Mouse (Mus musculus): ENCODE measurements around the gene Kctd5. TPM values are rescaled to one million over a fixed set of nuclear protein-coding genes. Genes with fewer than 3 reads are reported as not detected.

The Kctd5 gene
- polyA plus RNA-seq, 1 experiment from 2014 or later = 31.3 TPM

DNA sequence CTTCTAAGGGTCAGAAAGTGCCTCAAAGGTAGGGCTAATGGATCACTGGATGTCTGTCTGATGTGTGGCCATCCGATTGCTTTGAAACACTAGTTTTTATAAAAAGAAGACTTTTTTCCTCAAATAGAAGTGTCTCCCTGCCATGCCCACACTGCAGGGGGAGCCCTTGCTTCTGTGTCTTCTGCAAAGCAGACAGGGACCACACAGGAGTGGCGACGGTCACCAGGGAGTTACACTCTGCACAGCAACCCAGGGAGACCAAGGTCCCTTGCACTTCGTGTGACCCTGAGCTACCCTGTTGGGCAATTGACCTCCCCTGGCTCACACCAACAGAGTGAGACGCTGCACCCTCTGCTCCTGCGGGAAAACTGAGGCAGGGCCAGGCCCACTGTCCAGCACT is 36.3 kb downstream of the Kctd5 start:
- Histone ChIP-seq H3K4me2 (no peak overlapping the region), H3K27ac (no peak overlapping the region), H3K27me3 (no peaks in the 10 kb centered on the region), H3K9me3 (replicated peaks) (no peaks in the 10 kb centered on the region), H3K9ac (no peak overlapping the region), H3K4me3 (no peak overlapping the region), H3K36me3 (no peaks in the 10 kb centered on the region), H3K4me1 (replicated peaks) (peaks cover 4% of the 10 kb centered on the region; the same call in 1 of the 2 replicates)
- no peak for ATAC-seq (replicated peaks; ENCODE audit: insufficient number of reproducible peaks, insufficient read depth, low FRiP score, low read depth)
- WGBS = 68% methylated on average over 6 of the region's 6 CpGs

DNA sequence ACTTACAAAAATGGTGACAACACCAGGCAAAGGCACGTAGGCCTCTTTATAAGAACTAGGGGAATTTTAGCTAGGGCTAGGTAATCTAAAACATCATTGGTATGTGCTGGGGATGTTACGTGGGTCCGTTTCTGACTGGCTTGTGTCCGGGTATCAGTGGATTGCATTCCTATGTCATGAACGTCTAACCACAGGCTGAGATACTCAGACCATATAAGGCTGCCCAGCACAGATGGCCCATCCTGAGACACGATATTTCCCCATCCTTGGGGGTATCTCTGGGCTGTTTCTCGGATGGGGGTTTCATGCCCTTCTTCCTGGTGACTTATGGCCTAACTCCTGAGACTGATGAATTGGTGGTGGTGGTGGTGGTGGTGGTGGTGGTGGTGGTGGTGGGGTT is 38.2 kb downstream of the Kctd5 start:
- Histone ChIP-seq H3K9me3 (replicated peaks) (no peaks in the 10 kb centered on the region), H3K36me3 (no peaks in the 10 kb centered on the region), H3K9ac (no peak overlapping the region), H3K4me1 (replicated peaks) (peaks cover 4% of the 10 kb centered on the region; the same call in 1 of the 2 replicates), H3K4me2 (no peak overlapping the region), H3K27me3 (no peaks in the 10 kb centered on the region), H3K4me3 (no peak overlapping the region), H3K27ac (no peak overlapping the region)
- WGBS = 23% methylated on average over 7 of the region's 7 CpGs
- no peak for ATAC-seq (replicated peaks; ENCODE audit: insufficient number of reproducible peaks, insufficient read depth, low FRiP score, low read depth)

DNA sequence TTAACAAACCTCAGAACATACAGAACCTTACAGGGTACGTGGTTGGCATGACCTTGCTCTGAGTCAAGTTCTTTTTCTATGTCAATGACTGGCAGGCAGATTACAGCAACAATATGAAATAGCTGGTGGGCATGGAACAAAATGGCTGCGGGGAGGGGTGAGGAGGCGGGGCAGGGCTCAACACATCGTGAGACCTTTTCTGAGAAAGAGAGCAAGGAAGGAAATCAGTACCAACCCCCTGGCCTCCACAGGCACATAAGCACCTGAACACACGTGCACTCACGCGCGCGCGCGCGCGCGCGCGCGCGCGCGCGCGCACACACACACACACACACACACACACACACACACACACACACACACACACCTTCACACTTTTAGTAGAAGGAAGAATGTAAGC is 42.7 kb downstream of the Kctd5 start:
- WGBS = 87% methylated on average over 22 of the region's 22 CpGs
- Histone ChIP-seq H3K27ac (no peak overlapping the region), H3K9me3 (replicated peaks) (no peaks in the 10 kb centered on the region), H3K4me1 (replicated peaks) (peaks cover 4% of the 10 kb centered on the region; the same call in 1 of the 2 replicates), H3K4me2 (no peak overlapping the region), H3K4me3 (no peak overlapping the region), H3K9ac (no peak overlapping the region), H3K36me3 (no peaks in the 10 kb centered on the region), H3K27me3 (no peaks in the 10 kb centered on the region)
- no peak for ATAC-seq (replicated peaks; ENCODE audit: insufficient number of reproducible peaks, insufficient read depth, low FRiP score, low read depth)

DNA sequence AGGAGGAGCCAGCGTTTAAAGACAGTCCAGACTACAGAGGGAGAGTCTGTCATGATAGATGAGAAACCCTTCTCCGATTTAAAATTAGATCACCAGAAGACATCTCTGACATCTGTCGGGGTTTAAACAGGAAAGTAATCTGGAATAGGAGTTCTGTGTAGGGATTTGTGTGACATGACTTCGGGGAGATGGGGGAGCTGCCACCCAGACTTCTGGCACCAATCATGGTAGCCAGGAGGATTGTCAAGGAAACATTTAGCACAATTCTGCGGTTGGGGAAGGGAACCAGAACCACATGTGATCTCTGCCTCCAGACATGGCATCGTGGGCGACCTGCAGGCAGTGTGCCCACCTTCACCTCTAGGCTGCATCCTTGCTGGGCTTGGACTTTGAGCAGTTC is 43.8 kb downstream of the Kctd5 start:
- no peak overlapping the region for H3K4me3 ChIP-seq
- no peak for ATAC-seq (replicated peaks; ENCODE audit: insufficient number of reproducible peaks, insufficient read depth, low FRiP score, low read depth)
- no peak overlapping the region for H3K9ac ChIP-seq
- H3K4me2 ChIP-seq = no peak overlapping the region
- 68% methylated on average over 7 of the region's 7 CpGs for WGBS
- H3K9me3 ChIP-seq (replicated peaks) = no peaks in the 10 kb centered on the region
- H3K36me3 ChIP-seq = no peaks in the 10 kb centered on the region
- H3K4me1 ChIP-seq (replicated peaks) = no peaks in the 10 kb centered on the region
- H3K27ac ChIP-seq = no peak overlapping the region
- H3K27me3 ChIP-seq = no peaks in the 10 kb centered on the region

DNA sequence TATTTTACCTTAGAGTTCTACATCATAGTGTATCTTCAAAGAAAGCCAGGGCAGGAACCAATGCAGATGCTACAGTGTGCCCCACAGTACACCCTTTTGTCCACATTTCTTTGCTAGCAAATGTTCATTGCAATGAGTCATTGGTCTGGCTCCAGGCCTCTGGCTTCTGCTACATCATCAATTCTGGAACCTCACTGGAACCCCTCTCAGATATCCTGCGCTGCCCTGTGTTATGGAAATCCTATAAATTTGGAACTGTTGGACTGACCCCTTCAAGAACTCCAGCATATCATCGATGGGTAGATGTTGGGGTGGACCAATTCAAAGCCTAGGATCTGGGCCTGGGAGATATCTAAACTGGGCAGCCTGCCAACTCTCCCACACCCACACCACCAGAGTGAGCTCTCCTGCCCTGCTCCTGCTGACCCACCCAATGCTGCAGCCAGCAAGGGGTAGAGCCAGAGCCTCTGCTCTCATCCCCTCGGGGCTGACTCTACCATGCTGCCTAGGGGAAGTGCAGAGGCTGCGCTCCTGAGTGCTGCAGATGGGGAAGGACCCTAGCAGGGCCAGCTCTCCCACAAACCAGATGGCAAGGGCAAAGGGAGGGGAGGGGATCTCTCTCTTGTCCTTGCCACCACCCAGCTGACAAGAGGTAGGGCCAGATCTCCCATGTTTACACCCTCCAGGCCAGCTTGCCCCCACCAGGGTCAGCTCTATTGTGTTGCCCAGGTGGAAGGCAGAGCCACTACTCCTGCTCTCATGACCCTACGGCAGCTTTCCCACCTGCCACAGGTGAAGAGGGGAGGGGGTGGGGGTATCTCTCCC is 51.7 kb downstream of the Kctd5 start:
- ATAC-seq (replicated peaks; ENCODE audit: insufficient number of reproducible peaks, insufficient read depth, low FRiP score, low read depth) = 0 out of 2 replicates have a peak, but pooled peaks have one; percentile 50
- H3K27me3 ChIP-seq = no peaks in the 10 kb centered on the region; the same call in 1 of the 2 replicates
- no peak overlapping the region for H3K4me3 ChIP-seq
- H3K9me3 ChIP-seq (replicated peaks) = no peaks in the 10 kb centered on the region
- WGBS = 47% methylated on average over 5 of the region's 5 CpGs
- no peaks in the 10 kb centered on the region for H3K36me3 ChIP-seq
- H3K4me2 ChIP-seq = no peak overlapping the region
- no peak overlapping the region; the same call in 1 of the 2 replicates for H3K9ac ChIP-seq
- no peak overlapping the region for H3K27ac ChIP-seq
- H3K4me1 ChIP-seq (replicated peaks) = peaks cover 6% of the 10 kb centered on the region

DNA sequence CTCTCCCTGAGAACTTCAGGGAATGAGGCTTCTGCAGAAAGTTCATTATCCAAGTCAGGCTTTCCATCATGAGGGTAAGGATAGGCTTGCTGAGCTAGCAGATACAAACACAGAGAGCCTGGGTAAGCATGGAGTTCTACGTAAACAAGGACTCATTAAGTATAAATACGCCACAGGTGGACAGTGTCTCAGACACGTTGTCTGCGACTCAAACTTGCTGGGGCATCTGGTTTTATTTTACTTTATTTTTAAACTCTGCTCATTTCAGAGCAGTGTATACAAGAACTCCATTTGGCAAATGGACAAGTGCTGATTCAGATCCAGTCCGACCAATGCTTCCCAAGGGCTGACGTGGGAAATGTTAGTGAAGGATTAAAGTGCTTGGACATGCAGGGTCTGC is 52.6 kb downstream of the Kctd5 start:
- H3K36me3 ChIP-seq = no peaks in the 10 kb centered on the region
- no peak overlapping the region for H3K4me3 ChIP-seq
- WGBS = 59% methylated on average over 6 of the region's 6 CpGs
- H3K27ac ChIP-seq = no peak overlapping the region
- H3K9ac ChIP-seq = no peak overlapping the region
- 0 out of 2 replicates have a peak, but pooled peaks have one; percentile 10 for ATAC-seq (replicated peaks; ENCODE audit: insufficient number of reproducible peaks, insufficient read depth, low FRiP score, low read depth)
- H3K4me2 ChIP-seq = no peak overlapping the region
- H3K27me3 ChIP-seq = no peaks in the 10 kb centered on the region; the same call in 1 of the 2 replicates
- H3K9me3 ChIP-seq (replicated peaks) = no peaks in the 10 kb centered on the region
- H3K4me1 ChIP-seq (replicated peaks) = peaks cover 6% of the 10 kb centered on the region

DNA sequence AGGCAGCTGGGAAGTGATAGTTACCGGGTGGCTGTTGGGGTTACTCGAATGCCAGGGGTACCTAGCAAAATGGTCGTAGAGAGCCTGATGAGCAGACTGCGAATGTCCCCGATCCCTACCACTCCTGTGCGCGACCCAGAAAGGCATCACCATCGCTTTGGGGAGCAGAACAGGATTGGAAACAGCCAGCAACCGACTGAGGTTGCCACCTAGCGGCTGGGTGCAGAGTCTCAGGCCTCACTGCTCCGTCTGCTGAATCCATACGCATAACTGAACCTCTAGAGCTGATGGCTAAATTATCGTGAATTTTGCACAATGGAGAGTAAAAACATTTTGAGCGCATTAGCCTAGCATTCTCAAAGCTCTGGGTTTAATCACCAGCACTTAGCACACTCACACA is 57.6 kb downstream of the Kctd5 start:
- H3K27ac ChIP-seq = no peak overlapping the region
- H3K4me2 ChIP-seq = no peak overlapping the region
- H3K4me3 ChIP-seq = no peak overlapping the region
- no peak for ATAC-seq (replicated peaks; ENCODE audit: insufficient number of reproducible peaks, insufficient read depth, low FRiP score, low read depth)
- no peaks in the 10 kb centered on the region for H3K36me3 ChIP-seq
- no peaks in the 10 kb centered on the region; the same call in 1 of the 2 replicates for H3K27me3 ChIP-seq
- no peak overlapping the region for H3K9ac ChIP-seq
- H3K4me1 ChIP-seq (replicated peaks) = no peaks in the 10 kb centered on the region
- 26% methylated on average over 14 of the region's 14 CpGs for WGBS
- no peaks in the 10 kb centered on the region for H3K9me3 ChIP-seq (replicated peaks)

DNA sequence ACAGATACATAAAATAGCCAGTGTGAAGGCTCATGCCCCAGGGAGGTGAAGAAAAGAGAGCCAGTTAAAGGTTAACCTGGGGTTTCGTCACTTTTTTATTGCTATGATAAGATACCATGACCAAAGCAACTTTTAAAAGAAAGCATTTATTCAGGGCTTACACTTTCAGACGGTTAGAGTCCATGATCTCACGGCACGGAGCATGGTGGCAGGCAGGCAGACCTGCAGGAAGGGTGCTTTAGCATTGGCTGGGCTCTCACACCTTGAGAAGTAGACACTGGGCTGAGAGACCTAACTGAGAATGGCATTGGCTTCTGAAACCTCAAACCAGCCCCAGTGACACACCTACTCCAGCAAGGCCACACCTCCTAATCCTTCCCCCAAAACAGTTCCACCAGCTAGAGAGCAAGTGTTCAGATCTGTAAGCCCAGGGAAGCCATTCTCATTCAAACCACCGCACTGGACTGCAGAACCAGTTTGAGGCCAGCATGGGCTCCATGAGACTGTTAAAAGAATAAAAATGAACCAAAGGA is 58.8 kb downstream of the Kctd5 start:
- 73% methylated on average over 5 of the region's 5 CpGs for WGBS
- Histone ChIP-seq H3K9me3 (replicated peaks) (no peaks in the 10 kb centered on the region), H3K9ac (no peak overlapping the region), H3K4me3 (no peak overlapping the region), H3K27me3 (no peaks in the 10 kb centered on the region), H3K4me1 (replicated peaks) (no peaks in the 10 kb centered on the region), H3K36me3 (no peaks in the 10 kb centered on the region), H3K27ac (no peak overlapping the region), H3K4me2 (no peak overlapping the region)
- no peak for ATAC-seq (replicated peaks; ENCODE audit: insufficient number of reproducible peaks, insufficient read depth, low FRiP score, low read depth)

DNA sequence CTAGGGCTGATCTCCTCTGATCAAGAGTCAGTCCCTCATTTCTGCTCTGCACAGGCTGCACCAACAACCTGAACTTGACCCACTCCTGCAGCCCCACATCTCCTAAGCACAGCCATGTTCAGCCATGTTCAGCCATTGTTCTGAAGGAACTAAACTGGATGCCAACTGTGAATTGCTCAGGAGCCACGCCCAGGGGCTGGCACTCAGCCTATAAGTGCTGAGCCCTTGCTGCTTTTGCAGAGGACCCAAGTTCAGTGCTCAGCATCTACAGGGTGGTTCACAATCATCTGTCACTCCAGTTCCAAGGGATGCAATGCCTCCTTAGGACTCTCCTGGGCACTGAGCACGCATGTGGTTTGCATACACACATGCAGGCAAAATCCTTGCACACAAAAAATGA is 60.4 kb downstream of the Kctd5 start:
- Histone ChIP-seq H3K4me1 (replicated peaks) (no peaks in the 10 kb centered on the region), H3K4me3 (no peak overlapping the region), H3K9me3 (replicated peaks) (no peaks in the 10 kb centered on the region), H3K27me3 (no peaks in the 10 kb centered on the region), H3K9ac (no peak overlapping the region), H3K4me2 (no peak overlapping the region), H3K27ac (no peak overlapping the region), H3K36me3 (no peaks in the 10 kb centered on the region)
- ATAC-seq (replicated peaks; ENCODE audit: insufficient number of reproducible peaks, insufficient read depth, low FRiP score, low read depth) = no peak
- WGBS = 74% methylated on average over 2 of the region's 2 CpGs

DNA sequence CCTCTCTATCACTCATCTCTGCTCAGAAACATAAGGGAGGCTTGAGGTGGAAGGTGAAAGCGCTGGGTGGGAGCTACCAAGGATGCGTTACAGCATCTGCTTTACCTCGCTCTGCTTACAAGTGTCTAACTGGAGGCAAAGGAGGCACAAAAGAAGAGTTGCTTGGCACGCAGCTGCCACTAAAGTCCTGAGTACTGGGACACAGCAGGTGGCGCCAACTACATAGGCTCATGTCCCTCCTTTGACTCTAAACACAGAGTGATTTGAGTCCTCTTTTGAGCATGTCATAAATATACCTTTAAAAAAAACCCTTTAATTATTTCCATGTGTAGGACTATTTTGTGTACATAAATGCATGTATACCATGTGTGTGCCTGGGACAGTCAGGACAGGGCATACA is 63.7 kb downstream of the Kctd5 start:
- no peaks in the 10 kb centered on the region for H3K4me1 ChIP-seq (replicated peaks)
- WGBS = 56% methylated on average over 5 of the region's 5 CpGs
- no peak overlapping the region for H3K4me3 ChIP-seq
- ATAC-seq (replicated peaks; ENCODE audit: insufficient number of reproducible peaks, insufficient read depth, low FRiP score, low read depth) = no peak
- no peak overlapping the region for H3K9ac ChIP-seq
- H3K4me2 ChIP-seq = no peak overlapping the region
- no peaks in the 10 kb centered on the region for H3K36me3 ChIP-seq
- H3K27me3 ChIP-seq = no peaks in the 10 kb centered on the region
- H3K27ac ChIP-seq = no peak overlapping the region
- no peaks in the 10 kb centered on the region for H3K9me3 ChIP-seq (replicated peaks)

DNA sequence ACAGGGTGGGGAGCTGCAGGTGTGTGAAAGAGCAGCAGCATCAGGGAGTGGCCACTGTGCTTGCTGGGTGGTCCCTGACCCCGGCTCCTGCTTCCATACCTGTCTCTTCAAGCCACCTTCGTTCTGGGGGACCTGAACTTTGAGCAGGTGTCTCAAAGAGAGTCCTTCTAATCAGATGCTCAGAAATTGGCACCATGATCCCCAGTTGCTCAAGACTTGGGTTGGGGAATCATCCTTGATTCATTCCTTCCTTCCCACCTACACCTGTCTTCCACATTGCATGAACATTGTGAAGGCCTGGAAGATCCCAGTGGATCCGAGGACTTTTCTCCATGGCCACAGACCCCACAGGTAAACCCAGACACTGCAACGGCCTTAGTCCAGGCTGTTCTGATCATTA is 65.2 kb downstream of the Kctd5 start:
- ATAC-seq (replicated peaks; ENCODE audit: insufficient number of reproducible peaks, insufficient read depth, low FRiP score, low read depth) = no peak
- Histone ChIP-seq H3K9me3 (replicated peaks) (no peaks in the 10 kb centered on the region), H3K36me3 (no peaks in the 10 kb centered on the region), H3K9ac (no peak overlapping the region), H3K4me2 (no peak overlapping the region), H3K27me3 (no peaks in the 10 kb centered on the region), H3K4me1 (replicated peaks) (no peaks in the 10 kb centered on the region), H3K27ac (no peak overlapping the region), H3K4me3 (no peak overlapping the region)
- WGBS = 65% methylated on average over 4 of the region's 4 CpGs

DNA sequence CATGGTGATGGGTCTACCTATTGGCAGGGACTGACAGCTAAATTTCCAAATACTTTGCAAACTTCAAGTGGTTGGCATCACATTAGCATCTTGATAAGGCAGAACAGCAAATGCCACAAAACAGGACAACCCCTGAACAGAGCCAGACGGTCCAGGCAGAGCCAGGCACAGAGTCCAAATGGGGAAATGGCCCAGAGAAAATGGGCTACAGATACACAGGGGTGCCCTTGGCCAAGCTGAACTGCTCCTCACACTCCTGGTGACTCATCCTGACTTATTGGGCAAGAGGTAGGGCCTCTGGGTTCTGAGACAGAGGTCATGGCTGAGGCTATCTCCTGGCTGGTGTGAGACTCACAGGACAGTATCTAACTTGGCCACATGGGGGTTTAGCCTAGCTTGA is 65.9 kb downstream of the Kctd5 start:
- no peaks in the 10 kb centered on the region for H3K9me3 ChIP-seq (replicated peaks)
- ATAC-seq (replicated peaks; ENCODE audit: insufficient number of reproducible peaks, insufficient read depth, low FRiP score, low read depth) = no peak
- no peak overlapping the region for H3K27ac ChIP-seq
- no peak overlapping the region for H3K9ac ChIP-seq
- 47% methylated on average over 1 of the region's 1 CpGs for WGBS
- no peak overlapping the region for H3K4me3 ChIP-seq
- no peaks in the 10 kb centered on the region for H3K36me3 ChIP-seq
- H3K4me1 ChIP-seq (replicated peaks) = no peaks in the 10 kb centered on the region
- no peak overlapping the region for H3K4me2 ChIP-seq
- no peaks in the 10 kb centered on the region for H3K27me3 ChIP-seq

Measured in heart, embryonic 15.5 days (tissue).